Mouse (Mus musculus) thymus, postnatal 10 days (tissue): ENCODE data around the gene Bptf.
A peak's percentile ranks its signal among the peaks of the same experiment; 100 is the strongest.
"Not testable (repeated sequence)": the region's sequence is repeated elsewhere in the genome, so short reads cannot be mapped to it uniquely, and the experiment has no call there.

Experiments used
- DNase-seq, 2 experiments: peaks; one replicate each; pipeline ENCODE4 v3.0.0; 2021; ENCODE audit warnings: low spot score in 2 of 2

Gene Bptf

DNA sequence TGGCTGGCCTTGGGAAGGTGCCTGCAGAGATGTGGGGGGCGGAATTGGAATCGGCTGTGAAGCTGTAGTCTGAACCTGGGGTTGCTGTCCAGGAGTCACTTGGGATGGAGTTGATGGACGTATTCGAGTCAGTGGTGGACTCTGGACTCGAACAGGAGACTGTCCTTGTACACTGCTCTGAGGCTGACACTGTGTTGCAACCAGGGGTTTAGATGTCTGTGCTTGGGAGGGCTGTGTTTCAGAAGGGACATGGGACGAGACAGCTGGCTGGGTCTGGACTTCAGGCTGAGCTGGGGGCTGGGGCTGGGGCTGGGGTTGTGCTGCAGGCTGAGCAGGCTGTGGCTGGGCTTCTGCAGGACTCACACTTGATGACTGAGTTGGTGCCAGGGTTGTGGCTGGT is 77.1 kb downstream of the Bptf start:
- no peak for DNase-seq

DNA sequence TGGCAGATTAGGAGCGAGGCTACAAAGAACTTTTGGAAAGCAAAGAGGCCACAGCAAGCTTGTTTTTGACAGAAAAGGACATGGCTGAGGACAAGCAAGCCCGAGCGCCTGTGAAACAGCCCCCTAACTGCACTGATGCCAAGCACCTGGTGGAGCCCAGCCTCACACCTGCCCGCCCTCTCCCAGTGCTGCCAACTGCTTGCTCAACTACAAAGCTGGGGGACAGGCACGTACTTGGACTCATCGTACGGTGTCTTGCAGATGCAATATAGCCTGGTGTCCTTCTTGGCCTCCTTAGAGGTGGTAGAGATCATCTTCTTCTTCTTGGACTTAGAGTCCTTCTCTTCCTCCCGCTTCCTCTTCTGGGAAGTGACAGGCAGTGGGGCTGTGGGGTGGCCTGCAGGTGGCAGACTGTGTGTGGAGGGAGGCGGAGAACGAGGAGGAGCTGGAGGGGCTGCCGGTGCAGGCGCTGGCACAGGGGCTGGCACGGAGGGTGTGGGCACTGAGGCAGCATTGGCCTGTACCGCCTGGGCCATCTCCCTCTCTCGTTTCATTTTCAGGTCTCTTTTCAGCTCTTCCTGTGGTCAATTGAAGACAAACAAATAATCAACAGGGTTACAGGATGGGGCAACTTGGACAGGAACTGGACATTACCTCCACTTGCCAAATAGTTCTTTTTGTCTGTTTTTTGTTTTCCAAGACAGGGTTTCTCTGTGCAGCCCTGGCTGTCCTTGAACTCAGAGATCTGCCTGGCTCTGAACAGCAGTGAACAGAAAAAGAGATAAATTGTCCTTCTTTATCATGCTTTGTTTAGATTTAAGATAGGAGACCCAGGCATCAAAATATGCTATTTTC is 84.9 kb downstream of the Bptf start:
- no peak for DNase-seq

DNA sequence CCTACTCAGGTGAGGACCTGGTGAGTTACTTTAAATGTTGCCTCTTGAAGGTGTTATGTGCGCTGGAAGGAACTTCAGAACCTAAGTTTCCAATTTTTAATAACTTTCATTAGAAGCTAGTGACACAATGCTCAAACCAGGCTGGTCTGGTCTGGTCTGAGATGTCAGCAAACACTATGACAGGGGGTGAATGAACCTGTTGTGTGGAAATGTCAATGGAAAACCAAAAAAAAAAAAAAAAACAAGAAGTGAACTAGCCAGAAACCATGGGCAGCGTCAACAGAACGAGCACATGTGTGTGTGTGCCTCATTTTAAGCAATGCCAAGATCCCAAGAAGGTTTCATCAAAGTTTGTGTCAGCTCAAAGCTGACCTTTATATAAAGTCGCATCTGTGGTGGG is 86.4 kb downstream of the Bptf start:
- no peak for DNase-seq

DNA sequence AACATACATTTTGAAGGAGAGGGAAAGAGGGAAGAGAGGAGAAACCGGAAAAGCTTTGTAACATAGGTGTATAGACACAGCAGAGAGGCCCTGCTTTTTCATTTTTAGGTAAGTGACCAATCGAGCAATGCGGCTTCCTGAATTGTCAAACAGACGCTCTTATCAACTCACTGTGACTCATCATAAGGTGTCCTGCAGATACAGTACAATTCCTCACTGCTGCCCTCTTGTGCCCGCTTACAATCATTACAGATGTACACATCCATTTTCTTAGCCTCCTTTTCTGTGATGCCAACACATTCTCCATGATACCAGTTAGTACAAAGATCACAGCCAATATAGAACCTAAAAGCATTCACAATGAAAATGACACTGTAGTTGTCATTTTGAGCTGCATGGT is 87.6 kb downstream of the Bptf start:
- peak; percentile 25 to 69 for DNase-seq

DNA sequence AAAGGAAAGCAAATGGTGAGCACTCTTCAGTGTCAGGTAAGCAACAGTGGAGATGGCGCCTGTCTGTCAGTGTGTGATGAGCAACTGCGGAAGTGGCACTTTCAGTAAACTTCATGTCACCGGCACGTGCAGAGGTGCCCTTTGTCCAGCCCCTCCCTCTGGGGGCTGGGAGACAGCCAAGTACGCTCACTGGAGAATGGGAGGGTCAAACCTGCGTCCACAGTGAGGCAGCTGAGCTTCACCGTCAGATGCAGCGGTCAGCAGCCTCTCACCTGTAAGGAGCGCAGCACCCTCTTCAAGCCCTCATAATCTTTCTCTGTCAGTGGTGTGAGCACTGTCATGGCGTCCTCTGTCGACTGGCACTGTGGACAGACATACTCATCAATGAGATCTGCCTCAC is 88.6 kb downstream of the Bptf start:
- no peak for DNase-seq

DNA sequence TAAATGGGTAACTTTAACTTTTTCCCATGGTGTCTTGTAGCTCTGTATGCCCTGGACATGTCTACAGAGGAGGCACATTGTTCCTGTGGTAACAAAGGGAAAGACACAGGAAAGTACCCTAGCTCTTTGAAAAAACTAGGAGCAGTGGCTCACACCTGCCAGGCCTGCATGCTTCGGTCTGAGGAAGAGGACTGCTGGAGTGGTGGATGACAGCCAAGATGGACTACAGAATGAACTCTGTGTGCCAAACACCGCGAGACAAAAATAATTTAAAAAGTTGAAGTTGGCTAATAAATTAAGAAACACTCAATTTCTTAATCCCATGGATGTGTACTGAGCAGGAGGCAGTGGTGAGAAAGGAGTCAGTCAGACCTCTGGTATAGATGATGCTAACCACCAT is 90.5 kb downstream of the Bptf start:
- no peak for DNase-seq

DNA sequence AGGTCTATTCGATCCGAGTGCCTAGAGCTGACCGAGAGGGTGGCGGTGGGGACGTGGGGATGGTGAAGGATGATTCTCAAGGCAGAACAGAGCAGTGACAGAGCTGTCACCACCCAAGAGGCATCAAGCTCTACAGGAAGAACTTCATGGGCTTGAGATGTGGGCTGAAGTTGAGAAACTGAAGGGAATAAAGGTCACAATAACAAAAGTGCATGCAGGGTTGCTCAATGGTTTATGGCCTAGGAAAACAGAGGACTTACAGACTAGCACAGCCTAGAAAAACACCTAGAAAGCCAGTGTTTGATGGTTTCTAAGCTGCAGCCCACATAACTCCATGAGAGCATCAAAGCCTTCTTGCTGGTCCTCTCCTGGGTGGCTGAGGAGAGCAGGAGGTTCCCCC is 92.5 kb downstream of the Bptf start:
- DNase-seq: no peak

DNA sequence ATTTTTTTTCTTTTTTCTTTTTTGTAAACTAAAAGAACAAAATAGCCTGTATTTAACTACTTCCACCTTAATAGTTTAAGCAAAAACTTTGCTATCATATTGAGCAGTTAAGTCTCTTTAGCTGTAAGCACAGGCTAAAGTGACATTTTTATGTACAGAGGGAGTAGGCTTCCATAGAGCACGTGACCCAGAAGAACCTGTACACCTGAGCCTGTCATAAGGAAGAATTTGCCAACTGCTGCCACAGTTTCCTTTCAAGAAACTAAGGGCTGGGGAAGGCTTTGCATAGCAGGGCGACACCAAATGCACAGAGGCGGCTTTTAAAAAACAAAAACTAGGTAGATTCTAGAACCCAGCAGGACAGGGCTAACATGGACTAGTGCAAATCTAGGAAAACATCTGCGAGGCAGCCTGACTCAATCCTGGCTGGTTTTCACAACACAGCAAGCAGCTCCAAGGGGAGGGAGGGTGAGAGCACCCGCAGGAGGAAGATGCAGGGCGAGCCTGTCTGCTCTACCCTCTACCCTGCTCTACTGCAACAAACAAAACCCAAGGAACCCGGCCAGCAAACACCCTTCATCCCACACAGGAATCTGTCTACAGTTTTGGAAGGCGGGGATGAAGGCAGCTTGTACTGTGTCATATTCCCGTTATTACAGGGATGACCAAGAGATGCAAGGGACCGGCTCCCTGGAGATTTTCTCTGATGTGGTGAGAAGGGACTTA is 97.7 kb downstream of the Bptf start:
- DNase-seq: no peak

DNA sequence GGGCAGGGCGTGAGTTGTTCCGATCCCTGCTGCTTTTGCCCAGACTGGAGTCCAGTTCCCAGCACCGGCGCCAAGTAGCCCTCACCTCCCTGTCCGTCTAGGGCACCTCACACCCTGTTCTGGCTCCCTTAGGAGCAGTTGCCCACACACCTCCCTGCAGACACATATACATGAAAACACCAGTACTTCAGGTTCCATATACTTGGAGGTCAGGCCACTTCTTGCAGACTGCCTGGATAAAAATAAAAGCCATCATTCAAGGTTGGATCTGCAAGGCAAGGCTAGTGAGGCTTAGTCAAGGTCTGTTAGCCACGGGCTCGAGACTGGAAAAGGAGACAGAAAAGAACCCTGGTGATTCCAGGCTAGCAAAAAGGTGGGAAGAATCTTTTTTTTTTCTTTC is 100.3 kb downstream of the Bptf start:
- no peak for DNase-seq

DNA sequence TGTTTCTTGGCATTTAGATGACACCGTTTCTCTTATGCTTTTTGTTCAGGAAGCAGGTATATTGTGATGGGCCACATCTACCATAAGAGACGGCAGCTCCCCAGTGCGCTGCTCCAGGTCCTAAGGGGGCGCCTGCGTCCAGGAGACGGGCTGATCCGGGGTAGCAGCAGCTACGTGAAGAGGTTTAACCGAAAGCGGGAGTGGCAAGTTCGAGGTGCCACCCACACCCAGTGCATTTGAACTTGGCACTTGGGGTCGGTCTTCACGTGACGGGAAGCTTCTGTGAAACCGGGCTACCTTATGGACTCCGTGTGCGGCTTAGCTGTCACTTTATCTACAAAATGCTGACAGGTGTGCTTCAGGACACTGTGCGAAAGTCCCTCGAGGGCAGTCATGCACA is 102.4 kb downstream of the Bptf start:
- DNase-seq: peak; percentile 33 to 40

DNA sequence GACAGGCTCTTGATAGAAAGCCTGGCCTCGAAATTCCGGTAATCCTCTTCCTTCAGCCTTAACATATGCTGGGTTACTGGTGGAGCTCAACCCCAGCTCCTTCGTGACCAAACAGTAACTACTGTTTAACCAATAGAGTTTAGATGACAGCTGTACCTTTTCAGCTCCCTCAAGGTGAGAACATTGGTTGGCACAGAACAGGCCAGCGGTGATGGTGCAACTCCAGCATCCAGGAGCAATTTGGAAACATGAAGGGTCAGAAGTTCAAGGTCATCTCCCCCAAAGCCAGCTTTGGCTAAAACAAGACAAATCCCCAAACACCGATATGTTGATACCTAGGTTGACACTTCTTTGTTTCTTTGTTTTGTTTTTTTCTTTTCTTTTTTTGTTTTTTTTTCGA is 103.2 kb downstream of the Bptf start:
- no peak for DNase-seq

DNA sequence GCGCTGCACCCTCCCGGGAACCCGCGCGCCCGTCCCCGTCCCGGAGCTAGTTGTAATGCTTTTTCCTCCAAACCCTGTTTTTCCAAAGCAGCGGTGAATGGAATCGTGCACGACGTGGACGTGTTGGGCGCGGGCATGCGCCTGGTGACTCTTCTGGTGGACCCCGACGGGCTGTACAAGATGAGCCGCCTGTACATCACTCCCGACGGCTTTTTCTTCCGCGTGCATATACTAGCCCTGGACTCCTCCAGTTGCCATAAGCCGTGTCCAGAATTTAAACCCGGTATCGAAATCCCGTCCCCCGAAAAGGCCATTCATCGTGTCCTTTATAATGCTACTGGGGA is 103.7 kb downstream of the Bptf start:
- no peak for DNase-seq

DNA sequence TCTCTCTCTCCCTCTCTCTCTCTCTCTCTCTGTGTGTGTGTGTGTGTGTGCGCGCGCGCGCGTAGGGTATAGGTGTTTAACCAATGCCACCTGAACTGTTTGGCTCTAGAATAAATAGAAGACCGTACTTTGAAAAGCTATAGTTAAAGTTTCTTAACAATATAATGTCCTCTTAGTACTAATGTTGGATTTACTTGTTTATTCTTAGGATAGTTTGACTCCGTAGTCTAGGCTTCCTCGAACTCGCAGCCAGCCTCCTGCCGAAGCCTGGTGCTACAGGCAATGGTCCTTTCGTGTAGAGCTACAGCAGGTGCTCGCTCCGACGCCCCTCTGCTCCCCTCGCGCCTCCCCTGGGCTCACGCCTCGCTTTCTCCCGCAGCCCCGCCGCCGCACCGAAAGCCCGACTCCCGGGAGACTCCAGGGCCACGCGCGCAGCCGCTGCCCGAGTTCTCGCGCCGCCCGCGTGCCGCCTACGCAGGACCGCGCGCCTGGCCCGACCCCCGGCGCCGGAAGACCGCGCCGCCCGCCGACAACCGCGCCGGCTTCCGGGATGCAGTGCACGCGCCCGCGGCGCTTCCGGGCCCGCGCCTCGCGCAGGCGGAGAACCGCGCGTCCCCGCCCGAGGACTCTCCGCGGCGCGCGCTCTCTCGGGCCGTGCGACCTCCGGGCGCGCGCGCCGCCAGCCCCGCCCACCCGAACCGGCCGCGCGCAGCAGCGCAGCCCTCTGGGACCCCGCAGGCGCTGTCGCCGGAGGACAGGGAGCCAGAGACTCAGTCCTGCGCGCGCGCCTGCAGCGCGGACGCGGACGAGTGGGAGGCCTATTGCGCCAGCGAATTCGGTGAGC is 104.3 kb downstream of the Bptf start:
- DNase-seq: peak; percentile 86 to 92

DNA sequence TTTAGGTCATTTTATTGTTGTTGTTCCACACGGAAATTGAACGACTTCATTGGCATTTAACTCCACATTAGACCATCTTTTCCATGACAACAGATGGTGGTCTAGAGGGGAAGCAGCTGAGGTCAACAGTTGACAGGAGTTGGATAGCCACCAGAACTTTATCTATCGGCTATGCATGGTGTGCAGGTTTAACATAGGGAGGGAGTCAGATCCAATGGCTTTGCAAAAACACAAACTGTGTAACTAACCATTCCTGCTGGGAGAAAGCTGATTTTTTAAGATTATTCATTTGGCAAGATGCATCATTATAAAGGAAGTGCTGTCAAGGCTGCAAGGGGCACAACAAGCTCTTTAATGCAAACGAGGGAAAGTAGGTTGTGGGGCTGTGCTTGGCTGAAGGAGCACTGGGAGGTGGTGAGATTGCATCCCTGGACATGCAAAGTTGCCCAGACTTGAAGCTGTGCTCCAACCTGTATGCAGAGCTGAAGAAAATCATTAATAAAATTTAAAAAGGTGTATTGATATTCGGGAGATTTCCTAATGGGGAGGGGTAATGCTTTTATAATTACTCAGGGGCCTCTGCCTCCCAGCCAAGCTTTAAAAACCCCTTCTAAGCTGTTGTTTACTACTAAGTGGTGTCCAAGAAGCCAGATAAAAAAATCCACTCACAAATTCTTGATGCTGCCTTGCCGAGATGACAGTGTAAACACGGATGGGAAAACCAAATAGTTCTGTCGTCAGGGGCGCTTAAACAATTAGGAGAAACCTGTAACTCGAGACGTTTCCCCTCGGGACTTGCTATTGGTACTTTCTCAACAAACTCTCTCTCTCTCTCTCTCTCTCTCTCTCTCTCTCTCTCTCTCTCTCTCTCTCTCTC is 105.1 kb downstream of the Bptf start:
- DNase-seq: no peak

DNA sequence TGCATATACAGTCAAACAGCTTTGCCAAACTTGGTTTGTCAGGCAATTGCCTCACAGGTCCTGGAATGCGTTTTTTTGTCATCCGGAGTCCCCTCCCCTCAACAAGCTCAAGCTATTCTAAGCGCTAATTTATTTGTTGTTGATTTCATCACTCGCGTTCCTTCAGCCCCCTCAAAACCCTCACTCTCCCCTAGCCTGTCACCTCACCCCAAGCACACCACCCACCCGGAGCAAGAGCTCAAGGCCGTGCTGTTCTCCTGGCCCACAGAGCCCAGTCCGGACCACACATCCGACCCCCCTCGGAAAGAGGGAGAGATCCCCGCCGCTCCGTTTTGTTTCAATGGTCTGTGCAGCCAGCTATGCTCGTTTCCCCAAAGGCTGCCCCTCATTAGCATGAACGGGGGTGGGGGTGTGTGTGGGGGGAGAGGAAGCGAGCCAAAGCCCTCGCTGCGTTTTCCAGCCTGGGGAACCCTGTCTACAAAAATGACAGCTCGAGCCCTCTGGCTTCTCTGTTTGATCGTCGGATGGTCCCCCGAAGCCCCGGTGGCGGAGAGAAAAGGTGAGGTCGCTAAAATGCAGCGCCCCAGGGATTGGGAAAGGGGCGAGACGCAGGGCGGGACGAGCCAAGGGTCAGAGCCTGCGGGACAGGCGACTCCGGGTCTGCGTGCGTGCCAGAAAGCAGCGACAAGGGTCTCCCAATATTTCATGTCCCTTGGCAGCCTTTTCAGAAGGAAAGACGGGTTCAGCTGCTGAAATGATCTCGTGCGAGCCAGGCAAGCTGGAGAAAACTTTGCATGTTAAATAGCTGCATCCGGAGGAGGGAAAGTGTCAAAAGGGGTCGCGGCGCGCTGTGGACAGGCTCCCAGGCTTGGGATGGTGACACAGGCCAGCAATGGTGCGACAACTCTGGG is 106.3 kb downstream of the Bptf start, which contains the start of gene 1810010H24Rik:
Gene 1810010H24Rik (plus strand): TSS at position 271 of the 911 bp plus-strand sequence.
- DNase-seq: no peak

DNA sequence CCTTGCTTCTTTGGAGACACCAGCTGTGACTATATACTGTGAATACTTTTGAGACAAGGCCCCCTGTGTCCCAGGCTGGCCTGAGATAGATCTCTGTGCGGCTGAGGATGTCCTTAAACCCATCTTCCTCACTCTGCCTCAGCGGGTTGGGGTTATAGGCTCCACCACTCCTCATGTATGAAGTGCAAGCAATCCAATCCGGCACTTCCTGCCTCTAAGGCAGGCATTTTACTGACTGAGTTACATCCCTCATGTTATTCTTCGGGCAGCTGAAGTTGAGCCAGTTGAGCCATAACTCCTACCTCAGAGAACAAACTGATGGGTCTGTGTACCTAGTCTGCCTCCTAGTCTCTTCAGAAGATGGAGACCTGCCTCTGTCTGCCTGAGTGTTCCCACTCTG is 107.5 kb downstream of the Bptf start:
- DNase-seq: no peak

DNA sequence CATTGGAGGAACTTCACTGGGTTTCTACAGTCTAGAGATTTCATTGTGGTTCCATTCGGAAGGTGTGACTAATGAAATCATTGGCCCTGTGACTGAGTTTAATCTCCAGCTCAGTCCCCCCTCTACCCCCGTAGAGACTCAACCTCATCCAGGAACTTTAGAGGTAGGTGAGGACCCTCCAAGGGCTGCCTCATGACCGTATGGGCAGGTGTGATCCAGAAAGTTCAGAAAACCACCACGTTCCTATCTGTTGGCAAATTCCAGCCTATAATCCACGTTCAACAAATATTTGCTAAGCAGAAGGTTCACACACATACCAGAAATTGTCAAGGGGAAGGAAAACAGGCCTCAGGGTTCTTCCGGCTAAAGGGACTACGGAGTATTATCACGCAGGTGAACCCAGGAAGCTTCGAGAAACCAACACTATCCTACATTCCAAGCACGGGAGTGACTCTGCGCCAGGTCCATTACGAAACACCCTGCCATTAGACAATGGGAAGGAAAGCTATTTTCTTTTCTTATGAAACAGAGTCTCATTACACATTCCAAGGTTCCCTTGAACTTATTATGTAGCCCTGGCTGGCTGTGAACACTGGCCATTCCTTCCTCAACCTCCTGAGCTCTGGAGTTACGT is 109.8 kb downstream of the Bptf start:
- DNase-seq: no peak

DNA sequence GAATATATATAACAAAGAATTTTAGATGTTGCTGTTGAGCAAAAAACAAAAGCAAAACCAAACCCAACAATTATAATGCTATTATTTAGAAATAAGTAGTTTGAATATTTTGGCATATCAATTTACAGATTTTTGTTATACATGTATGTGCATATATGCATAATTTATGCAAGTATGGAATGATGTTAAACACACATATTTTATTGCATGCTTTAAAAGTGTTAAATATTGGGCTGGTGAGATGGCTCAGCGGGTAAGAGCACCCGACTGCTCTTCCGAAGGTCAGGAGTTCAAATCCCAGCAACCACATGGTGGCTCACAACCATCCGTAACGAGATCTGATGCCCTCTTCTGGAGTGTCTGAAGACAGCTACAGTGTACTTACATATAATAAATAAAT is 112.2 kb downstream of the Bptf start:
- not testable (repeated sequence) for DNase-seq

DNA sequence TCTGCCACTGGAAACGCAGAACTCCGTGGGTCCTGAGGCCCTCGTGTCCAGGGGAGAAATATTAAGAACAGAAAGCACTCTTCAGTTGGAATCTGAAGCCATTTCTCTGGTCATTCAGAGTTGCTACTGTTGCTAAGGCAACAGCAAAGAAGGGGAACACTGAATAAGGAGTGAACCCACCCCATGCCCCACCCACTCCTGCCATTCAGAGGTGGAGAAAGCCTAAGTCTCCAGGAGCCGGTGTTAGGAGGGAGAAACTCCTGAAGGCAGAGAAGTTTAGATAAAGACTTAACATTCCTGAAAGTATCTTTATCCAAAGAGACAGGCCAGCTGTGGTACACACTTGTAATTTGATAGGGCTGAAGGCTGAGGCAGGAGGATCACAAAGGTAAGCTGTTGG is 112.6 kb downstream of the Bptf start:
- no peak for DNase-seq

DNA sequence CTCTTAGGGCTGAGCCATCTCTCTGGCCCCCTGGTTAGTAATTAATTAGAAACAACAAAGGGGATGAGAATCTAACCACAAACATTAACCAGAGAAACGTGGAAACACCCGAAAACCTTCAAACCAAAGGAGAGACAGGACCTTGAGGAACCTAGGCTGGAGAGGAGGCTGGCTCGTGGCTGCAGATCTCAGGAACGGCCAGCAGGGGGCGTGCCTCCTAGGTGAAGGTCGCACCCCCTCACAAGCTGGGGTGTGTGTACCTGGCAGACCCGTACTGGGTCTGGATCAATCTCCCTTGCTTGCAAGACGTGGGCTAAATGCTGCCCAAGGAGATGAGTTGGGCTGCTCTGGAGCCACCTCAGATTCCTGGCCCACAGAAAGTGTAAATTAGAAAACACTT is 113.3 kb downstream of the Bptf start:
- peak in 1 of 2 experiments; percentile 38 for DNase-seq
